Mouse (Mus musculus) MEL (cell line): ENCODE measurements around the gene Card14.
"Not testable (repeated sequence)": the region's sequence is repeated elsewhere in the genome, so short reads cannot be mapped to it uniquely, and the experiment has no call there.

Experiments used
- CTCF ChIP-seq, 3 experiments: IDR thresholded peaks in 2 of 3; conservative IDR thresholded peaks in 1 of 3; 2 replicates each; pipeline ENCODE4 v1.5.1; 2011 to 2012; ENCODE audit warnings: low read length in 3 of 3, low read depth in 2 of 3, mild to moderate bottlenecking in 2 of 3, improper control_type of control experiment in 1 of 3, inconsistent platforms in 1 of 3, mixed read lengths in 1 of 3, moderate library complexity in 1 of 3; ENCODE audit not compliant: control insufficient read depth in 1 of 3, insufficient read depth in 1 of 3, poor library complexity in 1 of 3, severe bottlenecking in 1 of 3
- E2F4 ChIP-seq: IDR thresholded peaks from 2 replicates; pipeline ENCODE4 v1.6.1; 2011; ENCODE audit warnings: low read depth, low read length, improper control_type of control experiment, borderline replicate concordance
- ELF1 ChIP-seq: IDR thresholded peaks from 2 replicates; pipeline ENCODE4 v1.6.1; 2014; ENCODE audit warnings: low read depth, mild to moderate bottlenecking, inconsistent platforms, low read length, improper control_type of control experiment, moderate library complexity
- EP300 ChIP-seq, 2 experiments: IDR thresholded peaks; 2 replicates each; pipeline ENCODE4 v1.6.1; 2011; ENCODE audit warnings: improper control_type of control experiment in 2 of 2, low read length in 2 of 2, low read depth in 1 of 2, mild to moderate bottlenecking in 1 of 2
- ETS1 ChIP-seq: IDR thresholded peaks from 2 replicates; pipeline ENCODE4 v1.6.1; 2012; ENCODE audit warnings: low read depth, mild to moderate bottlenecking, inconsistent platforms, low read length, improper control_type of control experiment, moderate library complexity
- JUND ChIP-seq: IDR thresholded peaks from 2 replicates; pipeline ENCODE4 v1.6.1; 2011; ENCODE audit warnings: low read depth, mild to moderate bottlenecking, improper control_type of control experiment, low read length
- MAFK ChIP-seq: IDR thresholded peaks from 2 replicates; pipeline ENCODE4 v1.6.1; 2011; ENCODE audit warnings: low read depth, mild to moderate bottlenecking, low read length, improper control_type of control experiment, borderline replicate concordance
- MAX ChIP-seq: IDR thresholded peaks from 2 replicates; pipeline ENCODE4 v1.6.1; 2011; ENCODE audit warnings: low read length, improper control_type of control experiment
- NRF1 ChIP-seq: IDR thresholded peaks from 2 replicates; pipeline ENCODE4 v1.6.1; 2014; ENCODE audit warnings: low read depth, mild to moderate bottlenecking, inconsistent platforms, low read length, improper control_type of control experiment, moderate library complexity; ENCODE audit not compliant: poor library complexity, insufficient read depth, severe bottlenecking
- POLR2A ChIP-seq, 2 experiments: IDR thresholded peaks; 2 replicates each; pipeline ENCODE4 v1.6.1; 2011 to 2012; ENCODE audit warnings: low read length in 2 of 2, mild to moderate bottlenecking in 2 of 2, control low read depth in 1 of 2, improper control_type of control experiment in 1 of 2, low read depth in 1 of 2, moderate library complexity in 1 of 2; ENCODE audit not compliant: control insufficient read depth in 1 of 2, insufficient read depth in 1 of 2, poor library complexity in 1 of 2
- RCOR1 ChIP-seq: IDR thresholded peaks from 2 replicates; pipeline ENCODE4 v1.6.1; 2012; ENCODE audit warnings: low read depth, mild to moderate bottlenecking, inconsistent platforms, low read length, improper control_type of control experiment
- SMC3 ChIP-seq: IDR thresholded peaks from 2 replicates; pipeline ENCODE4 v1.6.1; 2011; ENCODE audit warnings: low read depth, low read length, improper control_type of control experiment
- TBP ChIP-seq: IDR thresholded peaks from 2 replicates; pipeline ENCODE4 v1.8.0; 2011; ENCODE audit warnings: low read depth, low read length, improper control_type of control experiment
- ZNF384 ChIP-seq: IDR thresholded peaks from 2 replicates; pipeline ENCODE4 v1.6.1; 2012; ENCODE audit warnings: low read depth, mild to moderate bottlenecking, inconsistent platforms, low read length, improper control_type of control experiment

GRCm38 (mm10) chr11:119387273-119387672 is 79.7 kb downstream of the Card14 start:
- not testable (repeated sequence) for TF ChIP-seq TBP; MAX; CTCF (IDR thresholded peaks at IDR 0.05 in 2 of 3, conservative IDR thresholded peaks at IDR 0.05 in 1 of 3; ENCODE audit: control insufficient read depth in 1 of 3, insufficient read depth in 1 of 3, low read depth in 2 of 3, low read length in 3 of 3, poor library complexity in 1 of 3, severe bottlenecking in 1 of 3); NRF1; POLR2A (IDR thresholded peaks at IDR 0.05; ENCODE audit: control insufficient read depth in 1 of 2, insufficient read depth in 1 of 2, low read depth in 1 of 2, low read length in 2 of 2, poor library complexity in 1 of 2); EP300 (IDR thresholded peaks at IDR 0.05; ENCODE audit: low read depth in 1 of 2, low read length in 2 of 2); SMC3; E2F4; RCOR1; ETS1; ELF1; ZNF384; JUND; MAFK
